Mouse (Mus musculus) hindbrain, embryonic 16.5 days (tissue): Measurements from ENCODE around the gene Igfbpl1. TPM values are rescaled to one million over a fixed set of nuclear protein-coding genes. Genes with fewer than 3 reads are reported as not detected.

Experiments used
- ATAC-seq: fragments of 200-750 bp; cut with Nextera tagmentation; 2 replicates; pipeline ENCODE4 v1.8.0; 2017; ENCODE audit warnings: moderate TSS enrichment, moderate library complexity
- H3K27ac ChIP-seq: fragments of 300-500 bp; sonication (generic); 2 replicates; pipeline ENCODE4 v1.5.1; 2014; ENCODE audit warnings: low read depth, mild to moderate bottlenecking, control low read depth, low read length, moderate library complexity
- H3K27me3 ChIP-seq: fragments of 300-500 bp; sonication (generic); replicated peaks from 2 replicates; pipeline ENCODE4 v1.6.1; 2014; ENCODE audit warnings: low read length; ENCODE audit not compliant: control insufficient read depth, insufficient read depth
- H3K36me3 ChIP-seq: fragments of 300-500 bp; sonication (generic); 2 replicates; pipeline ENCODE4 v1.6.1; 2014; ENCODE audit warnings: mild to moderate bottlenecking, low read length, moderate library complexity, mixed read lengths; ENCODE audit not compliant: control insufficient read depth, insufficient read depth
- H3K4me1 ChIP-seq: fragments of 300-500 bp; sonication (generic); 2 replicates; pipeline ENCODE4 v1.6.1; 2014; ENCODE audit warnings: low read depth, low read length; ENCODE audit not compliant: control insufficient read depth, insufficient read depth
- H3K4me2 ChIP-seq: fragments of 300-500 bp; sonication (generic); 2 replicates; pipeline ENCODE4 v1.6.1; 2014; ENCODE audit warnings: mild to moderate bottlenecking, low read length, control low read depth, moderate library complexity
- H3K4me3 ChIP-seq: fragments of 300-500 bp; sonication (generic); 2 replicates; pipeline ENCODE4 v1.5.1; 2014; ENCODE audit warnings: mild to moderate bottlenecking, low read length, control low read depth, moderate library complexity
- H3K9ac ChIP-seq: fragments of 300-500 bp; sonication (generic); 2 replicates; pipeline ENCODE4 v1.6.1; 2014; ENCODE audit warnings: low read depth, mild to moderate bottlenecking, control low read depth, low read length, moderate library complexity
- H3K9me3 ChIP-seq: fragments of 300-500 bp; sonication (generic); 2 replicates; pipeline ENCODE4 v1.6.1; 2014; ENCODE audit warnings: mild to moderate bottlenecking, low read length, moderate library complexity; ENCODE audit not compliant: control insufficient read depth
- WGBS: fragments of 180-500 bp; shearing (Covaris S2); extraction: QIAGEN DNeasy Blood & Tissue Kit; methylation state at CpG from one replicate; pipeline ENCODE4 v1.1.7; 2014; 5-methylcytosine and 5-hydroxymethylcytosine counted together
- polyA plus RNA-seq: library from polyadenylated mRNA; unstranded; fragments of >200 nt; fragmentation: Nextera tagmentation; extraction: Ambion mirVana; gene quantifications from 2 replicates; pipeline ENCODE4 v1.2.1, GENCODE M21; 2015

Gene Igfbpl1
- polyA plus RNA-seq, 1 experiment from 2014 or later: 20.2 TPM

- 21% methylated on average over 14 of the region's 14 CpGs for WGBS
- H3K9ac ChIP-seq: peak overlapping the region; percentile 52
These were observed 1.8 kb downstream of the Igfbpl1 start for GRCm38 (mm10) chr4:45824761-45825556.

GRCm38 (mm10) chr4:45824049-45824760, 2.5 kb downstream of the Igfbpl1 start:
- no peaks in the 10 kb centered on the region for H3K36me3 ChIP-seq
- H3K4me2 ChIP-seq: peak overlapping the region; percentile 73
- peak overlapping the region; percentile 66 for H3K4me3 ChIP-seq
- peak; percentile 55 for ATAC-seq
- peak overlapping the region; percentile 52 for H3K9ac ChIP-seq
- peaks cover 35% of the 10 kb centered on the region for H3K4me1 ChIP-seq
- peaks cover 6% of the 10 kb centered on the region for H3K27me3 ChIP-seq
- 2% methylated on average over 10 of the region's 10 CpGs for WGBS
- peak overlapping the region; percentile 88 for H3K27ac ChIP-seq
- H3K9me3 ChIP-seq: no peaks in the 10 kb centered on the region

More at GRCm38 (mm10) chr4:45824761-45825556, 1.8 kb downstream of the Igfbpl1 start:
- no peaks in the 10 kb centered on the region for H3K9me3 ChIP-seq
- H3K4me3 ChIP-seq: peak overlapping the region; percentile 66
- peaks cover 34% of the 10 kb centered on the region for H3K4me1 ChIP-seq
- peak overlapping the region; percentile 73 for H3K4me2 ChIP-seq
- peaks cover 6% of the 10 kb centered on the region for H3K27me3 ChIP-seq
- H3K27ac ChIP-seq: peak overlapping the region; percentile 88
- ATAC-seq: peak; percentile 3; the same call in 1 of the 2 replicates
- H3K36me3 ChIP-seq: no peaks in the 10 kb centered on the region

GRCm38 (mm10) chr4:45822781-45823575, 3.7 kb downstream of the Igfbpl1 start:
- H3K27ac ChIP-seq: peak overlapping the region; percentile 88
- H3K27me3 ChIP-seq: peaks cover 6% of the 10 kb centered on the region
- WGBS: 13% methylated on average over 11 of the region's 11 CpGs
- no peaks in the 10 kb centered on the region for H3K36me3 ChIP-seq
- ATAC-seq: no peak
- peak overlapping the region; percentile 51 for H3K9ac ChIP-seq
- H3K4me2 ChIP-seq: peak overlapping the region; percentile 73
- peak overlapping the region; percentile 66 for H3K4me3 ChIP-seq
- no peaks in the 10 kb centered on the region for H3K9me3 ChIP-seq
- H3K4me1 ChIP-seq: peaks cover 48% of the 10 kb centered on the region

- Histone ChIP-seq H3K9me3 (no peaks in the 10 kb centered on the region), H3K4me1 (peaks cover 48% of the 10 kb centered on the region), H3K4me3 (no peak overlapping the region), H3K4me2 (no peak overlapping the region), H3K9ac (no peak overlapping the region), H3K27ac (0 out of 2 replicates have a peak overlapping the region, but pooled peaks have one; percentile 41), H3K36me3 (no peaks in the 10 kb centered on the region), H3K27me3 (no peaks in the 10 kb centered on the region; the same call in none of the 2 replicates)
- ATAC-seq: no peak
- WGBS: 25% methylated on average over 3 of the region's 3 CpGs
These were observed 4.7 kb downstream of the Igfbpl1 start for GRCm38 (mm10) chr4:45821995-45822394.

- no peaks in the 10 kb centered on the region for H3K27me3 ChIP-seq
- peak overlapping the region; percentile 82 for H3K27ac ChIP-seq
- H3K4me3 ChIP-seq: 0 out of 2 replicates have a peak overlapping the region, but pooled peaks have one; percentile 28
- peak overlapping the region; percentile 66 for H3K4me2 ChIP-seq
- no peak for ATAC-seq
- no peaks in the 10 kb centered on the region for H3K36me3 ChIP-seq
- 0 out of 2 replicates have a peak overlapping the region, but pooled peaks have one; percentile 19 for H3K9ac ChIP-seq
- H3K9me3 ChIP-seq: no peaks in the 10 kb centered on the region
- peaks cover 44% of the 10 kb centered on the region for H3K4me1 ChIP-seq
- 40% methylated on average over 8 of the region's 8 CpGs for WGBS
These were observed 6.5 kb downstream of the Igfbpl1 start for GRCm38 (mm10) chr4:45820074-45820830.

- Histone ChIP-seq H3K4me1 (peaks cover 42% of the 10 kb centered on the region), H3K9me3 (no peaks in the 10 kb centered on the region), H3K27me3 (no peaks in the 10 kb centered on the region), H3K4me3 (peak overlapping the region; percentile 28), H3K27ac (peak overlapping the region; percentile 82), H3K4me2 (peak overlapping the region; percentile 66), H3K9ac (peak overlapping the region; percentile 52), H3K36me3 (peaks cover 4% of the 10 kb centered on the region)
- WGBS: under 1% methylated on average over 17 of the region's 17 CpGs
- peak; percentile 81 for ATAC-seq
These were observed 7.4 kb downstream of the Igfbpl1 start for GRCm38 (mm10) chr4:45819208-45819931.

- no peaks in the 10 kb centered on the region for H3K9me3 ChIP-seq
- peak overlapping the region; percentile 66 for H3K4me2 ChIP-seq
- H3K27ac ChIP-seq: peak overlapping the region; percentile 82
- H3K27me3 ChIP-seq: no peaks in the 10 kb centered on the region
- peak; percentile 24 for ATAC-seq
- H3K9ac ChIP-seq: peak overlapping the region; percentile 52
- peaks cover 37% of the 10 kb centered on the region for H3K4me1 ChIP-seq
- 11% methylated on average over 4 of the region's 4 CpGs for WGBS
- peaks cover 4% of the 10 kb centered on the region for H3K36me3 ChIP-seq
- H3K4me3 ChIP-seq: peak overlapping the region; percentile 28
These were observed 7.9 kb downstream of the Igfbpl1 start for GRCm38 (mm10) chr4:45818814-45819207.

GRCm38 (mm10) chr4:45815542-45815941, 11.2 kb downstream of the Igfbpl1 start:
- WGBS: 20% methylated on average over 7 of the region's 7 CpGs
- Histone ChIP-seq H3K4me2 (no peak overlapping the region), H3K4me3 (no peak overlapping the region), H3K27me3 (no peaks in the 10 kb centered on the region), H3K9me3 (no peaks in the 10 kb centered on the region), H3K4me1 (peaks cover 21% of the 10 kb centered on the region), H3K9ac (no peak overlapping the region), H3K27ac (no peak overlapping the region), H3K36me3 (peaks cover 7% of the 10 kb centered on the region)
- ATAC-seq: no peak
